Mouse (Mus musculus) yolk sac, embryonic 10.5 days (tissue): ENCODE results near the gene Dnmbp.

ENCODE experiments used
- DNase-seq: peaks from one replicate; pipeline ENCODE4 v3.0.0-alpha.2; 2017; ENCODE audit warnings: low spot score

Gene Dnmbp

DNA sequence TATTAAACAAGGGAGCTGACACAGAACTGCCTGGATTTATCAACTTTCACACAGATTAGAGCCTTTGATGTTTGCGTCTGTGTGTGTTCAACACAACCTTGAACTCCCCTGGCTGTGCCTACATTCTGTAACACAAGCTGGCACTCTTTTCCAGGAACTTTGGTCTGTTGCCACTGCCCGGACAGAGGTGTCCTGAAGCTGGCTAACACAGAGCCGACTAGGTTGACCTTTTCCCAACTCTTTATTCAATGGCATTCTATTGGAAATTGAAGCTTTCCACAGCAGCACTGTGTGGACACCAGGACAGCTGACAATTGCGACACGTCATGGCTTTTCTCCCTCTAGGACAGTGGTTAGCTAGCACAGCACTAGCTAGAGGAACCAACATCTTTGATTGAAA, 142.8 kb downstream of the Dnmbp start:
- no peak for DNase-seq
